Mouse (Mus musculus) kidney, postnatal 25 days (tissue): ENCODE data around the gene Lrmp.
"Not testable (repeated sequence)": the region's sequence is repeated elsewhere in the genome, so short reads cannot be mapped to it uniquely, and the experiment has no call there.

ENCODE experiments used
- DNase-seq, 2 experiments: peaks; one replicate each; pipeline ENCODE4 v3.0.0; 2021; ENCODE audit warnings: mixed read lengths in 2 of 2

Gene Lrmp

GRCm38 (mm10) chr6:145115476-145116097 is at the start of gene Lrmp:
Gene Lrmp, plus strand, starts transcription at chr6:145115653.
- no peak for DNase-seq

GRCm38 (mm10) chr6:145066416-145066815 is 49.0 kb upstream of the Lrmp start:
- peak in 1 of 2 experiments; percentile 31 for DNase-seq

- peak in 1 of 2 experiments; percentile 25 for DNase-seq
Measured at GRCm38 (mm10) chr6:145067679-145068078, 47.8 kb upstream of the Lrmp start.

GRCm38 (mm10) chr6:145069397-145069796 is 46.1 kb upstream of the Lrmp start:
- no peak for DNase-seq

GRCm38 (mm10) chr6:145069921-145070320 is 45.5 kb upstream of the Lrmp start:
- DNase-seq: no peak

GRCm38 (mm10) chr6:145074461-145074860 is 41.0 kb upstream of the Lrmp start:
- no peak for DNase-seq

GRCm38 (mm10) chr6:145075088-145075547 is 40.3 kb upstream of the Lrmp start:
- DNase-seq: no peak

GRCm38 (mm10) chr6:145075548-145076224 is 39.8 kb upstream of the Lrmp start, which contains the start of gene Bcat1:
Gene Bcat1, minus strand, starts transcription at chr6:145076184.
- peak; percentile 13 to 56 for DNase-seq

GRCm38 (mm10) chr6:145076286-145076685 is 39.2 kb upstream of the Lrmp start:
- DNase-seq: no peak

GRCm38 (mm10) chr6:145079087-145079759 is 36.2 kb upstream of the Lrmp start:
- DNase-seq: no peak

GRCm38 (mm10) chr6:145081721-145082120 is 33.7 kb upstream of the Lrmp start:
- no peak for DNase-seq

GRCm38 (mm10) chr6:145084343-145085117 is 30.9 kb upstream of the Lrmp start:
- DNase-seq: no peak

GRCm38 (mm10) chr6:145088451-145089113 is 26.9 kb upstream of the Lrmp start:
- DNase-seq: no peak

GRCm38 (mm10) chr6:145089373-145089772 is 26.1 kb upstream of the Lrmp start:
- no peak for DNase-seq

GRCm38 (mm10) chr6:145090201-145090863 is 25.1 kb upstream of the Lrmp start:
- DNase-seq: no peak

- no peak for DNase-seq
Measured at GRCm38 (mm10) chr6:145090928-145091327, 24.5 kb upstream of the Lrmp start.

GRCm38 (mm10) chr6:145091998-145092397 is 23.5 kb upstream of the Lrmp start:
- no peak for DNase-seq

GRCm38 (mm10) chr6:145093038-145093622 is 22.3 kb upstream of the Lrmp start:
- DNase-seq: not testable (repeated sequence)

GRCm38 (mm10) chr6:145094431-145094830 is 21.0 kb upstream of the Lrmp start:
- no peak for DNase-seq

- no peak for DNase-seq
Measured at GRCm38 (mm10) chr6:145100923-145101322, 14.5 kb upstream of the Lrmp start.

- DNase-seq: peak in 1 of 2 experiments; percentile 43
Measured at GRCm38 (mm10) chr6:145104241-145104939, 11.1 kb upstream of the Lrmp start.
